Mouse (Mus musculus) stomach, postnatal 0 days (tissue): ENCODE results near the gene Nphs1. TPM values are rescaled to one million over a fixed set of nuclear protein-coding genes. Genes with fewer than 3 reads are reported as not detected.

ENCODE experiments used
- ATAC-seq: fragments of 200-750 bp; cut with Nextera tagmentation; 2 replicates; pipeline ENCODE4 v1.8.0; 2017; ENCODE audit not compliant: low FRiP score, low TSS enrichment
- DNase-seq: peaks from one replicate; pipeline ENCODE4 v3.0.0-alpha.2; 2016; ENCODE audit warnings: low spot score
- H3K27ac ChIP-seq: fragments of 300-500 bp; sonication (generic); replicated peaks from 2 replicates; pipeline ENCODE4 v1.5.1; 2014; ENCODE audit warnings: mild to moderate bottlenecking, control low read depth
- H3K27me3 ChIP-seq: fragments of 300-500 bp; sonication (generic); 2 replicates; pipeline ENCODE4 v1.6.1; 2014; ENCODE audit warnings: low read length; ENCODE audit not compliant: control insufficient read depth, insufficient read depth
- H3K36me3 ChIP-seq: fragments of 300-500 bp; sonication (generic); 2 replicates; pipeline ENCODE4 v1.6.1; 2014; ENCODE audit warnings: low read length, mixed read lengths; ENCODE audit not compliant: control insufficient read depth, insufficient read depth
- H3K4me1 ChIP-seq: fragments of 300-500 bp; sonication (generic); replicated peaks from 2 replicates; pipeline ENCODE4 v1.6.1; 2014; ENCODE audit warnings: antibody characterized with exemption; ENCODE audit not compliant: control insufficient read depth, insufficient read depth
- H3K4me2 ChIP-seq: fragments of 300-500 bp; sonication (generic); replicated peaks from 2 replicates; pipeline ENCODE4 v1.6.1; 2014; ENCODE audit warnings: low read depth, mild to moderate bottlenecking, control low read depth, moderate library complexity
- H3K4me3 ChIP-seq: fragments of 300-500 bp; sonication (generic); 2 replicates; pipeline ENCODE4 v1.5.1; 2014; ENCODE audit warnings: low read depth, low read length, control low read depth
- H3K9ac ChIP-seq: fragments of 300-500 bp; sonication (generic); 2 replicates; pipeline ENCODE4 v1.6.1; 2014; ENCODE audit warnings: mild to moderate bottlenecking, low read length, control low read depth, mixed read lengths
- H3K9me3 ChIP-seq: fragments of 300-500 bp; sonication (generic); 2 replicates; pipeline ENCODE4 v1.6.1; 2016; ENCODE audit warnings: low read length; ENCODE audit not compliant: control insufficient read depth
- CTCF ChIP-seq: IDR thresholded peaks from 2 replicates; pipeline ENCODE4 v1.5.1; 2016; ENCODE audit warnings: antibody characterized with exemption, low read depth, mild to moderate bottlenecking, moderate library complexity
- EP300 ChIP-seq: optimal IDR thresholded peaks from 2 replicates; pipeline ENCODE3; 2016; ENCODE audit warnings: antibody characterized with exemption
- WGBS: fragments of 180-500 bp; shearing (Covaris S2); extraction: QIAGEN DNeasy Blood & Tissue Kit; methylation state at CpG from one replicate; pipeline ENCODE4 v1.1.7; 2014; 5-methylcytosine and 5-hydroxymethylcytosine counted together
- polyA plus RNA-seq: library from polyadenylated mRNA; unstranded; fragments of >200 nt; fragmentation: Nextera tagmentation; extraction: Ambion mirVana; gene quantifications from 2 replicates; pipeline ENCODE4 v1.2.1, GENCODE M21; 2015

Gene Nphs1
- polyA plus RNA-seq, 1 experiment from 2014 or later, result 0.25 TPM

DNA sequence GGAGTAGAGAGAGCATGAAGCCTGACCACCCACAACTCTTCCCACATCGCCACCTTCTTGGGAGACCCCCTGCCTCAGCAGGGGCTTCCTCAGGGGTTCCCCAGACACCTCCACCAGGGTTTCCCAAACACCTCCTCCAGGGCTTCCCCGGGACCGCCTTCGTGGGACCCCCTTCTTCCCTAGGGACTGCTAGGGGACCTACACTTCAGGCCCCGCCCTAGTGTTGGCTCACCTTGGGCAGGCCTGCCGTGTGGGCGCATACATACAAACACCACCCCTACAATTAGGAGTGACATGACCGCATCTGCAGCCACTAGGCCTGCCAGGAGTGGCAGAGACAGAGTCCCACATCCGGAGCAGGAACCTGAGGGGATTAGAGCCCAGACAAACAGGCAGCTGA, 40.3 kb upstream of the Nphs1 start:
- Histone ChIP-seq H3K36me3 (no peaks in the 10 kb centered on the region), H3K9me3 (no peaks in the 10 kb centered on the region), H3K4me2 (no peak overlapping the region), H3K9ac (no peak overlapping the region), H3K4me1 (no peaks in the 10 kb centered on the region), H3K27me3 (no peaks in the 10 kb centered on the region), H3K27ac (no peak overlapping the region), H3K4me3 (no peak overlapping the region)
- DNase-seq (no peak), ATAC-seq (no peak)
- WGBS, result 59% methylated on average over 9 of the region's 9 CpGs
- TF ChIP-seq EP300 (no peak), CTCF (no peak)

DNA sequence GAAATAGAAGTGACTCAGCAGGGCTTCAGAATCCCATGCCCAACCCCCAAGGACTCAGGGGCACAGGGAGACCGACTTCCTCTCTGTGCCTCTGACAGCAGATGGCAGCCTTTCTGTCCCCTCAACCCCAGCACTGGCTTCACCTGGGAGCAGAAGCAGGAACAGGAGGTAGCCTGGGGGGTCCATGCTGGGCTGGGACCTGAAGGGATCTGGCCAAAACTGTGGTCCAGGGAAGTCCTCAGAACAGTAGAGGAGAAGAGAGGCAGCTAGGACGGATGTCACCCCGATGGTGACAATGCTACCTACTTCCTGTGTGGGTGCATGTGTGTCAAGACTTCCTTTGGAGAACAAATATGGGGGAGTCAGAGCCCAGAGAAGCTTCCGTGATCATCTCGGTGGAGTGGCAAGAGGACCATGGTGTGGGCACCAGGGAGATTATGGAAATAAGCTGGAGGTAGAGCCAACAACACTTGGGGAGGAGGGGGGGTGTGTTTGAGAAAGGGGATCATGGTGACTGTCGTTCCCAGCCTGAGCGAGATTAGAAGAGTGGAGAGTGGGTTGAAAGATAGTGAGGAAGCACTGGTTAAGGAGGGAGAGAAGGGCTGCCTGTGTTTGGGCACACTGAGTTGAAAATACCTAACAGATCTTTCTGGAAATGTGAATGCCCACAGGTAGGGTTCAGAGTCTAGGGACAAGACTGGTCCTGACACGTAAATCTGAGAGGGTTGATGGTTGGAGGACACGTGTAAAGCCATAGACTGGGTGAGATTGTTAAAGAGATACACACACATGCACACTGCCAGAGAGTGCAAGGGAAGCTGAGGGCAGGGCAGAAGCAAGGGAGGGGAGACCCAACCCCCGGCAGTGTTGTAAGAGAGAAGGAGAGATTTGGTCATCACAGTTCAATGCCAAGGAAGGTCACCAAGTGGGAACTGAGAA, 38.3 kb upstream of the Nphs1 start, which contains the start of gene Hcst:
Hcst (minus strand) TSS at position 294 of the 939 bp plus-strand sequence.
- DNase-seq (no peak), ATAC-seq (no peak)
- no peak within 1 kb of the TSS for H3K9ac ChIP-seq
- H3K4me3 ChIP-seq, result no peak within 1 kb of the TSS
- TF ChIP-seq CTCF (no peak), EP300 (no peak)
- no peaks in the 10 kb centered on the region for H3K9me3 ChIP-seq
- no peaks in the 10 kb centered on the region for H3K36me3 ChIP-seq
- no peaks in the 10 kb centered on the region for H3K27me3 ChIP-seq
- H3K27ac ChIP-seq, result no peak within 1 kb of the TSS
- no peak within 1 kb of the TSS for H3K4me2 ChIP-seq
- no peaks in the 10 kb centered on the region for H3K4me1 ChIP-seq
- WGBS, result 66% methylated on average over 10 of the region's 10 CpGs

DNA sequence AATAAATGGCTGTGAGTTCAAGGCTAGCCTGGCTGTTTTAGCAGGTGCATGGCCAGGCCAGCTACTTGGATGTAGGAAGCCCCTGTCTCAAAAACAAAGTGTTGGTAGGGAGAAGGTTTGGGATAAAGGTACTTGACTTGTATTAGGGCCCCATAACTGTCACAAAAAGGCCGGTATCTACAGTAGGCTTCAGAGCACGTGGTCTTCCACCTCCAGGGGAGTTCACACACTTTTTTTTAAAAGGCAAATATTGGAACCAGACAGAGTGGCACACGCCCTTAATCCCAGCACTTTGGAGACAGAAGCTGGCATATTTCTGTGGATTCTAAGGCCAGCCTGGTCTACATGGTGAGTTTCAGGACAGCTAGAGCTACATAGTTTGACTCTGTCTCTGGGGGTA, 37.4 kb upstream of the Nphs1 start:
- no peak for TF ChIP-seq CTCF
- TF ChIP-seq EP300, result no peak
- no peaks in the 10 kb centered on the region for H3K9me3 ChIP-seq
- no peaks in the 10 kb centered on the region for H3K36me3 ChIP-seq
- 48% methylated on average over 3 of the region's 3 CpGs for WGBS
- DNase-seq (no peak), ATAC-seq (no peak)
- H3K4me1 ChIP-seq, result no peaks in the 10 kb centered on the region
- H3K4me3 ChIP-seq, result no peak overlapping the region
- no peak overlapping the region for H3K9ac ChIP-seq
- H3K27me3 ChIP-seq, result no peaks in the 10 kb centered on the region
- H3K4me2 ChIP-seq, result no peak overlapping the region
- H3K27ac ChIP-seq, result no peak overlapping the region

DNA sequence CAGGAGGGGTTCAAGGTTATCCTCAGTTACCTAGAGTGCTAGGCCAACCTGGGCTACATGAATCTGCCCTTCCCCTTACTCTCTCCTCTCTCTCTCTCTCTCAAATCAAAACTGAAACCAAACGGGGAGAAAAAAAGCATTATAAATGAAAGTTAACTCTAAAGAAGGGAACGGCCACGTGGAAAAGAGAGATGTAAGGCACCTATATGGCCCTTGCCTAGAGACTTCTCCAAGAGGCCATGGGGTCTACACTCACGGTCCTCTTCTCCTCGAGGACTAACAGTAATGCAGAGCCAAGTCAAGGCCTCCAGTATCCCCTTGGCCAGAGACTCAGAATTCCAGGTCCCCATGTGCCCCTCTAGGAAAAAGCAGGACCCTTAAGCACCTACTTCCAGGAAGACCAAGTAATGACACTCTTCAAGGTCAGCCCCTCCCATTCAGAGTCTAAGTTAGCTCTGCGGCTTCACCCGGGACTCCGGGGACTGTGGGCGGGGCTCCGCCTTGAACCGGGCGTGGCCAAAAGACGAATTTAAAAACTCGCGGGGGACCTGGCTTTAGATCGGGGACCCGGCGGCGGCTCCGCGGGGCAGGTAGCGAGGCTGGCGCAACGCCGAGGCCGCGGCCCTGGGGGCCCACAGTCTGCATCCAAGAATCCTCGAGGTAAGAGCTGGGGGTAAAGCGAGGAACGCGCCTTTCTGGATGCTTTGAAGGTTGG, 36.8 kb upstream of the Nphs1 start, which contains the start of gene Nfkbid:
Nfkbid (plus strand) TSS at position 558 of the 715 bp plus-strand sequence.
- peak; percentile 74 for DNase-seq
- peak within 1 kb of the TSS; percentile 89 for H3K4me2 ChIP-seq
- peak within 1 kb of the TSS; percentile 47 for H3K4me3 ChIP-seq
- WGBS, result 6% methylated on average over 31 of the region's 31 CpGs
- no peaks in the 10 kb centered on the region for H3K27me3 ChIP-seq
- no peaks in the 10 kb centered on the region for H3K36me3 ChIP-seq
- H3K9ac ChIP-seq, result peak within 1 kb of the TSS; percentile 52
- no peaks in the 10 kb centered on the region for H3K4me1 ChIP-seq
- ATAC-seq, result peak; percentile 36; the same call in 1 of the 2 replicates
- H3K27ac ChIP-seq, result peak within 1 kb of the TSS; percentile 53
- no peaks in the 10 kb centered on the region for H3K9me3 ChIP-seq
- no peak for TF ChIP-seq EP300
- TF ChIP-seq CTCF, result no peak

DNA sequence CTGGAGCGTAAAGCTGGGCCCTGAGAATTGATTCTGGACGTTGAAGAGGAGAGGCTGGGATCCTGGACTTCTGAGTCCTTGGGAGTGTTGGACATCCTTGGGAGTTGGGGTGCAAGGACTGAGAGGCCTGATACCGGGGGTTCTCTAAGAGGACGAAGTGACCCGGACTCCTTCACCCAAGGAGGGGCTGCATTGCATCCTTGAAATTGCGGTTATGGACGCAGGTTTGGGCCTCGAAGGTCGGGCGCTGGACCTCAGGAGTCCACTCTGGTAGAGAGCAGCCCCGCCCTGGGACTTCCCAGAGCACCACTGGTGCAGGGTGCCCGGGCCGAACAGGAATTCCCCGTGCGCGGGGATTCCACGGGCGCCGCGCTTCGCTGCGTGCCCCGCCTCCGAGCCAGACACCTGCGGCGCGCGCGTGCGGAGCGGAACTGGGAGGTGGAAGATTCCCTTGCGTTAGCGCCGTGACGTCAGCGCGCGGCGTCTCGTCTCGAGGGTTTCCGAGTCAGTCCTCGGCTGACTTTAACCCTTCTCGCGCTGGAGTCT, 36.2 kb upstream of the Nphs1 start:
- Histone ChIP-seq H3K4me1 (no peaks in the 10 kb centered on the region), H3K9ac (peak overlapping the region; percentile 52), H3K36me3 (no peaks in the 10 kb centered on the region), H3K27me3 (no peaks in the 10 kb centered on the region), H3K27ac (peak overlapping the region; percentile 53), H3K4me3 (peak overlapping the region; percentile 47), H3K9me3 (no peaks in the 10 kb centered on the region), H3K4me2 (peak overlapping the region; percentile 89)
- ATAC-seq (peak; percentile 88), DNase-seq (peak; percentile 90)
- TF ChIP-seq CTCF, result no peak
- no peak for TF ChIP-seq EP300
- WGBS, result under 1% methylated on average over 45 of the region's 45 CpGs
